Mouse (Mus musculus) ovary, adult 10 weeks (tissue): Measurements from ENCODE around the gene Nmnat2. TPM values are rescaled to one million over a fixed set of nuclear protein-coding genes. Genes with fewer than 3 reads are reported as not detected.

Experiments used
- polyA plus RNA-seq: library from polyadenylated mRNA; stranded (reverse); fragments of 350-450 nt; fragmentation: Illumina TruSeq; extraction: RNeasy Lipid Tissue Mini Kit (QIAGEN cat#74804); gene quantifications from one replicate; pipeline ENCODE4 v1.2.3, GENCODE M21; 2014

Nmnat2 gene
- polyA plus RNA-seq: 1.1 TPM

GRCm38 (mm10) chr1:152954821-152955523 lies at the start of gene Nmnat2:
Nmnat2 (plus strand) TSS chr1:152954993.

Other genes starting within 250 kb of the Nmnat2 start
- gene Apobec4, start 204.4 kb upstream of the Nmnat2 start, polyA plus RNA-seq: 0.68 TPM
- gene Rgl1, start 188.6 kb upstream of the Nmnat2 start, polyA plus RNA-seq: 19.3 TPM
- 274 TPM for gene Arpc5, start 188.5 kb upstream of the Nmnat2 start, polyA plus RNA-seq
- gene Ncf2, start 154.8 kb upstream of the Nmnat2 start, polyA plus RNA-seq: 2.3 TPM
- gene Smg7, start 52.3 kb upstream of the Nmnat2 start, polyA plus RNA-seq: 42.2 TPM
- 8.6 TPM for gene Lamc2, start 231.5 kb downstream of the Nmnat2 start, polyA plus RNA-seq